Mouse (Mus musculus) heart, adult 2 months (tissue): ENCODE data around the gene Spink2.

Source experiments
- CTCF ChIP-seq: fragments of 200-600 bp; IDR thresholded peaks from 2 replicates; pipeline ENCODE4 v1.8.1; 2022; ENCODE audit warnings: antibody characterized with exemption, mild to moderate bottlenecking, moderate library complexity
- POLR2A ChIP-seq: fragments of 200-500 bp; IDR thresholded peaks from 2 replicates; pipeline ENCODE4 v1.6.1; 2011; ENCODE audit warnings: mild to moderate bottlenecking, low read depth, low read length, control low read depth; ENCODE audit not compliant: insufficient read depth

DNA sequence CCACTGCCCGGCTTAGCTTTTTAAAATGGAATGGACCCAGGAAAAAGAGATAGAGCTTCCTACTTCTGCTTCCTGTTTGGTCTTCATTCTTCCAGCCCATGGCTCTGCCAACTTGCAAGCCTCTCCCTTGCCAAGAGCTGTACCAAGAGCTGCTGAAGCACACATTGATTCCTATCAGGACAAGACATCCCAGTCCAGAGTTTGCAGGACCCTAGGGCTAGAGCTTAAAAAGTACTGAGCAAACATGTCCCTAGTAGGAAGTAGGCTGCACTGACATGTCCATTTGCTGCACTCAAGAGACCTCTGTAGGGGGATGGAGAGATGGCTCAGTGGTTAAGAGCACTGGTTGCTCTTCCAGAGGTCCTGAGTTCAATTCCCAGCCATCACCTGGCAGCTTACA, 32.3 kb downstream of the Spink2 start:
- TF ChIP-seq POLR2A (no peak), CTCF (no peak)
